Mouse (Mus musculus): ENCODE measurements at regions not wholly inside any gene's neighbourhood (a gene's known extent, or its start where the extent isn't known, plus 50 kb on each side); places are given as distances from the start of the nearest gene placed in this dataset.

DNA sequence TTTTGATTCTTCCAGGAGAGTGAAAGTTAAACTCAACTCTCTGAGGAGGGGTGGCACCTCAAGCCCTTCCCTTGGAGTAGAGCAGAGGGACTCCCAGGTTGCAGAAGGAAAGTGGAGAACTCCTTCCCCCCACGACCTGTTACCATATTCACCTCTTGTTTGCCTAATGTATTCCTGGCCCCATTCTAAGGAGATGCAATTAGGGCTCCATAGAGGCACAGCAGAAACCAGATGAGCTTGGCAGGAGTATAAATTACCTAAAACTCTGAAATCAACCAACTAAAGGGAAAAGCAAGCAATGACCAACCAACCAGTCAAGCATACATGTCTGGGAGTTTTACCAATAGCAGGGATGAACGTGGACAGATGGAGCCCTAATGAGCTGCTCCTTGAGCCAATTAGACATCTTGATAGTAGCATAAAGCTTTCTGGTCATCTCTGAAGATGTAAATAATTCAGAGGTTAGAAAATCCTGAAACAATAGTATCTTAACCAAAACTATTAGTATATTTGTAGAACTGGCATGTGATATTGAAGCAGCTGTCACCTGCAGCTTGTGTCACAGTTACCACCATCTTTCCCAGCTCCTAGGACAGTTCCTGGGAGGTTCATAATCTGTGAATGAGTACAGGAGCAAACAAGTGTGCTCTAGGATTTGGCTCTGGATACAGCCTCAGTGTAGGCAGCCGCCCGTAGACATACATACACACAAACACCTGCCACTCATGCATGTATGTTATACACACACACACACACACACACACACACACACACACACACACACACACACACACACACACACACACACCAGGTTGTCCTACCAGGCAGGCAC, 145.7 kb upstream of the 4930535I16Rik start:
- Histone ChIP-seq H3K79me2 (ENCODE audit: inconsistent target) (no peaks in the 10 kb centered on the region), H3K27ac (no peak overlapping the region), H3K4me3 (ENCODE audit: inconsistent target) (no peak overlapping the region), H3K36me3 (ENCODE audit: inconsistent target) (no peaks in the 10 kb centered on the region)
- WGBS (ENCODE audit: missing documents), result 76% methylated on average over 4 of the region's 4 CpGs

DNA sequence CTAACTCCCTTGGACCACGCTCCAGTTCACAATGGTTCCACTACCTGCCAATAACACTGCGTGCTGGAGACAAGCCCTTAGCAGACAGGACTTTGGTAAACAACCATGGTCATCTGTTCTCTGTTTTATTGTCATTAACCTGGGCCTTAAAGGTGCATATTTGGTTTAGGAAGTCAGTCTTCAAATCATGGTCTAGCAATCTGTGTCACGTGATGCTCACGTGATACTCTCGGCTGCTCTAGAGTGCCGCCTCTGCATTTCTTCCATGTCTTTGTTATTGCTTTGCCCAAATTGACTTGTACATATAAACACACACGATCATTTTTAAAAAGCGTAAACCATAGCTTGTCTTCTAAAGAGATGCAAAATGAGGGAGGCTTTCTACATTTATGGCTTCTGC, 139.8 kb upstream of the 4930535I16Rik start:
- 94% methylated on average over 8 of the region's 8 CpGs for WGBS (ENCODE audit: missing documents)
- Histone ChIP-seq H3K4me3 (ENCODE audit: inconsistent target) (no peak overlapping the region), H3K79me2 (ENCODE audit: inconsistent target) (no peaks in the 10 kb centered on the region), H3K27ac (no peak overlapping the region), H3K36me3 (ENCODE audit: inconsistent target) (no peaks in the 10 kb centered on the region)

- H3K36me3 ChIP-seq (ENCODE audit: inconsistent target), result no peaks in the 10 kb centered on the region
- no peak overlapping the region for H3K27ac ChIP-seq
- no peaks in the 10 kb centered on the region for H3K79me2 ChIP-seq (ENCODE audit: inconsistent target)
- 88% methylated on average over 1 of the region's 1 CpGs for WGBS (ENCODE audit: missing documents)
- H3K4me3 ChIP-seq (ENCODE audit: inconsistent target), result no peak overlapping the region
These were observed 136.5 kb upstream of the 4930535I16Rik start for GRCm38 (mm10) chr4:124054240-124054760.

DNA sequence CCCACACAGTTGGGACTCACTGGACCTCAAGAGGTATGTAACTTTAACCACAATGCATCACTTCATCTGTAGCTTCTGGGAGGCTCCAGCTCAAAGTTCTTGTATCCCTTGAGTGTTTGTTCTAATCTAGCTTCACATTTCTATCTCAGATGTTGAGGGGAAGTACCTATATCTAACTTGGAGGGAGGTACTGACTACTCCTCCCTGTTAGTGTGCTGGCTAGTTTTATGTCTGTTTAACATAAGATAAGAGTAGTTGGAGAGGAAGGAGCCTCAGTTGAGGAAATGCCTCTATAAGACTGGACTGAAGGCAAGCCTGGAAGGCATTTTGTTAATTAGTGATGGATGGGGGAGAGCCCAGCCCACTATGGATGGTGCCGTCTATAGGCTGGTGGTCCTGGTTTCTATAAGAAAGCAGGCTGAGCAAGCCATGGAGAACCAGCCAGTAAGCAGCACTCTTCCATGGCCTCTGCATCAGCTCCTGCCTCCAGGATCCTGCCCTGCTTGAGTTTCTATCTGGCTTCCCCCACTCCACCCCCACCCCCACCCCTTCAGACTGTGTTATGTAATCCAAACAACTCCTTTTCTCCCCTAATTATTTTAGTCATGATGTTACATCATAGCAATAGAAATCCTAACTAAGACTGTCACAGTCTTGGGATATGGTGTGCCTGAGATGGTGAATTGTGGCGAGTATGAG, 135.7 kb upstream of the 4930535I16Rik start:
- H3K27ac ChIP-seq, result no peak overlapping the region
- WGBS (ENCODE audit: missing documents), result 94% methylated on average over 2 of the region's 2 CpGs
- no peaks in the 10 kb centered on the region for H3K36me3 ChIP-seq (ENCODE audit: inconsistent target)
- H3K4me3 ChIP-seq (ENCODE audit: inconsistent target), result no peak overlapping the region
- H3K79me2 ChIP-seq (ENCODE audit: inconsistent target), result no peaks in the 10 kb centered on the region

- Histone ChIP-seq H3K27ac (no peak overlapping the region), H3K4me3 (ENCODE audit: inconsistent target) (no peak overlapping the region), H3K79me2 (ENCODE audit: inconsistent target) (no peaks in the 10 kb centered on the region), H3K36me3 (ENCODE audit: inconsistent target) (no peaks in the 10 kb centered on the region)
- WGBS (ENCODE audit: missing documents), result 82% methylated on average over 2 of the region's 2 CpGs
These were observed 134.6 kb upstream of the 4930535I16Rik start for GRCm38 (mm10) chr4:124052387-124052786.

DNA sequence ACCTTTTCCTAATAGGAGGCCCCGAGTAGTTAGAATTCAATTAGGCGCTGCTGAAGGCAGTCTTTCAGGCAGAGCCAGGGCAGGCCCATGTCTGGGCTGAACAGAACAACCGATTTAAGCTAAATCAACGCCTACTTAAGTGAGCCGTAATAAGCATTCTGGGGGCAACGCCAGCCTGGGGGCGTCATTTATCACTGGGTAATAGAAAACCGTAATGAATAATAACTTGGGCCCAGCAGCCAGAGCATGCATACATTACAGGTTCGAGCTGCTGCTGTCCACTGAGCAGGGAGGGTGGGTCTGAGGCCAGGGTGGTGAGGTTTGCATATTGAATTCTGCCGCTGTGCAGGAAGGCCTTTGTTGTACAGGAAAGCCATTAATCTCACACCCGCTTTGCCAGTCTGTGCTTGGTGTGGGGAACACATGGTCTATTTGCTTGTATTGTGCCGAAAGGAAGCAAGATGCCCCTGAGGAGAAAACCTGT, 130.6 kb upstream of the 4930535I16Rik start:
- 63% methylated on average over 12 of the region's 12 CpGs for WGBS (ENCODE audit: missing documents)
- Histone ChIP-seq H3K79me2 (ENCODE audit: inconsistent target) (no peaks in the 10 kb centered on the region), H3K36me3 (ENCODE audit: inconsistent target) (no peaks in the 10 kb centered on the region), H3K27ac (no peak overlapping the region), H3K4me3 (ENCODE audit: inconsistent target) (no peak overlapping the region)

- WGBS (ENCODE audit: missing documents), result 86% methylated on average over 3 of the region's 3 CpGs
- no peak overlapping the region for H3K4me3 ChIP-seq (ENCODE audit: inconsistent target)
- no peaks in the 10 kb centered on the region for H3K79me2 ChIP-seq (ENCODE audit: inconsistent target)
- H3K36me3 ChIP-seq (ENCODE audit: inconsistent target), result no peaks in the 10 kb centered on the region
- H3K27ac ChIP-seq, result no peak overlapping the region
These were observed 130.1 kb upstream of the 4930535I16Rik start for GRCm38 (mm10) chr4:124047898-124048297.

- Histone ChIP-seq H3K4me3 (ENCODE audit: inconsistent target) (no peak overlapping the region), H3K36me3 (ENCODE audit: inconsistent target) (no peaks in the 10 kb centered on the region), H3K79me2 (ENCODE audit: inconsistent target) (no peaks in the 10 kb centered on the region), H3K27ac (no peak overlapping the region)
- 80% methylated on average over 8 of the region's 12 CpGs for WGBS (ENCODE audit: missing documents)
These were observed 118.7 kb upstream of the 4930535I16Rik start for GRCm38 (mm10) chr4:124036483-124036882.

DNA sequence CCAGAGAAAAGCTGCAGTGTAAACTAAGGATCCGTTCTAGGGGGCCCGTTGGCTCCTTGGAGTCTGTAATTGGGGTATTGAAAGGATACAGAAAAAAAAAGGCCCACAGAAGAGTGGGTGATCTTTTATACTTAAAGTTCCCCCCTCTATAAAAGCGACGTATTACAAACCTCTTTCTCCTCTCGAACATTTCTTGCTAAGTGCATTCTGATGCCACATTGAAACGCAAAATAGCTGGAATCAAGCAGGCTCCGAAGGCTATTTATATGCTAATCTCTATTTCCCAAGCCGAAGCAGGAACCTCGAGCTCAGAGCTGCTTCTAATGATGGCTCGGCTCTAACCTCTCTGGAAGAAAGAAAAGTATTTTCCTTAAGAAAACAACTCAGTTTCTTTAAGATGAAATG, 117.8 kb upstream of the 4930535I16Rik start:
- no peak overlapping the region for H3K27ac ChIP-seq
- WGBS (ENCODE audit: missing documents), result 41% methylated on average over 10 of the region's 10 CpGs
- no peak overlapping the region for H3K4me3 ChIP-seq (ENCODE audit: inconsistent target)
- no peaks in the 10 kb centered on the region for H3K36me3 ChIP-seq (ENCODE audit: inconsistent target)
- no peaks in the 10 kb centered on the region for H3K79me2 ChIP-seq (ENCODE audit: inconsistent target)

GRCm38 (mm10) chr4:124035192-124035591, 117.4 kb upstream of the 4930535I16Rik start:
- Histone ChIP-seq H3K27ac (no peak overlapping the region), H3K36me3 (ENCODE audit: inconsistent target) (no peaks in the 10 kb centered on the region), H3K4me3 (ENCODE audit: inconsistent target) (no peak overlapping the region), H3K79me2 (ENCODE audit: inconsistent target) (no peaks in the 10 kb centered on the region)
- 61% methylated on average over 7 of the region's 7 CpGs for WGBS (ENCODE audit: missing documents)

DNA sequence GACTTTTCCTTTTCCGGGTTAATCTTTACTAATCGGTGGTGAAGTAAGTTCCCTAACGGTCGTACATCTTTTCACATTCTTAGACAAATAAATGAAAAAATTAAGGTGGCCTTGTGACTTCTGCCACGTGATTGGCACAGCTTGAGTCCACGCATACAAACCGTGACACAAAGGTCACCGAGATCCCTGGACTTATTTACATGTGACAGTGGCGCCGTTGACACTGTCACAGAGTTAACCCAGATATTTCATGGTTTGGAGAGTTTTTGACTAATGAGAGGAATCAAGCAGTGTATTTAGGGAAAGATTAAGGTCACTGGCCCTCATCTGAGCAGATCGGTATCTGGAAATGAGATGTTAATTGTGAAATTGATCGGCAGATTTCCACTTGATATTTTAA, 110.2 kb upstream of the 4930535I16Rik start:
- Histone ChIP-seq H3K79me2 (ENCODE audit: inconsistent target) (no peaks in the 10 kb centered on the region), H3K27ac (no peak overlapping the region), H3K36me3 (ENCODE audit: inconsistent target) (no peaks in the 10 kb centered on the region), H3K4me3 (ENCODE audit: inconsistent target) (no peak overlapping the region)
- 93% methylated on average over 12 of the region's 12 CpGs for WGBS (ENCODE audit: missing documents)

GRCm38 (mm10) chr4:124016401-124016800, 98.6 kb upstream of the 4930535I16Rik start:
- no peaks in the 10 kb centered on the region for H3K79me2 ChIP-seq (ENCODE audit: inconsistent target)
- no peak overlapping the region for H3K27ac ChIP-seq
- no peaks in the 10 kb centered on the region for H3K36me3 ChIP-seq (ENCODE audit: inconsistent target)
- H3K4me3 ChIP-seq (ENCODE audit: inconsistent target), result no peak overlapping the region
- WGBS (ENCODE audit: missing documents), result 87% methylated on average over 3 of the region's 3 CpGs

GRCm38 (mm10) chr4:124015323-124015722, 97.5 kb upstream of the 4930535I16Rik start:
- 75% methylated on average over 6 of the region's 6 CpGs for WGBS (ENCODE audit: missing documents)
- no peaks in the 10 kb centered on the region for H3K79me2 ChIP-seq (ENCODE audit: inconsistent target)

GRCm38 (mm10) chr4:124012406-124012805, 94.6 kb upstream of the 4930535I16Rik start:
- Histone ChIP-seq H3K27ac (no peak overlapping the region), H3K4me3 (ENCODE audit: inconsistent target) (no peak overlapping the region), H3K36me3 (ENCODE audit: inconsistent target) (no peaks in the 10 kb centered on the region), H3K79me2 (ENCODE audit: inconsistent target) (no peaks in the 10 kb centered on the region)
- WGBS (ENCODE audit: missing documents), result 90% methylated on average over 6 of the region's 6 CpGs

More at GRCm38 (mm10) chr4:124015323-124015722, 97.5 kb upstream of the 4930535I16Rik start:
- no peak overlapping the region for H3K4me3 ChIP-seq (ENCODE audit: inconsistent target)
- H3K36me3 ChIP-seq (ENCODE audit: inconsistent target), result no peaks in the 10 kb centered on the region
- H3K27ac ChIP-seq, result no peak overlapping the region

GRCm38 (mm10) chr4:124008725-124009124, 90.9 kb upstream of the 4930535I16Rik start:
- WGBS (ENCODE audit: missing documents), result 100% methylated on average over 1 of the region's 1 CpGs
- Histone ChIP-seq H3K4me3 (ENCODE audit: inconsistent target) (no peak overlapping the region), H3K79me2 (ENCODE audit: inconsistent target) (no peaks in the 10 kb centered on the region), H3K36me3 (ENCODE audit: inconsistent target) (no peaks in the 10 kb centered on the region), H3K27ac (no peak overlapping the region)

Data from macrophage (primary cell).